Mouse (Mus musculus) c-Kit-negative CD71-positive TER-119-positive erythroid progenitor cells, embryonic 14.5 days (primary cell): ENCODE measurements at regions not wholly inside any gene's neighbourhood (a gene's known extent, or its start where the extent isn't known, plus 50 kb on each side); places are given as distances from the start of the nearest gene placed in this dataset.
"Not testable (repeated sequence)": the region's sequence is repeated elsewhere in the genome, so short reads cannot be mapped to it uniquely, and the experiment has no call there.

Experiments
- DNase-seq: peaks from one replicate; pipeline ENCODE4 v3.0.0-alpha.2; 2013; ENCODE audit warnings: low read depth, low spot score

DNA sequence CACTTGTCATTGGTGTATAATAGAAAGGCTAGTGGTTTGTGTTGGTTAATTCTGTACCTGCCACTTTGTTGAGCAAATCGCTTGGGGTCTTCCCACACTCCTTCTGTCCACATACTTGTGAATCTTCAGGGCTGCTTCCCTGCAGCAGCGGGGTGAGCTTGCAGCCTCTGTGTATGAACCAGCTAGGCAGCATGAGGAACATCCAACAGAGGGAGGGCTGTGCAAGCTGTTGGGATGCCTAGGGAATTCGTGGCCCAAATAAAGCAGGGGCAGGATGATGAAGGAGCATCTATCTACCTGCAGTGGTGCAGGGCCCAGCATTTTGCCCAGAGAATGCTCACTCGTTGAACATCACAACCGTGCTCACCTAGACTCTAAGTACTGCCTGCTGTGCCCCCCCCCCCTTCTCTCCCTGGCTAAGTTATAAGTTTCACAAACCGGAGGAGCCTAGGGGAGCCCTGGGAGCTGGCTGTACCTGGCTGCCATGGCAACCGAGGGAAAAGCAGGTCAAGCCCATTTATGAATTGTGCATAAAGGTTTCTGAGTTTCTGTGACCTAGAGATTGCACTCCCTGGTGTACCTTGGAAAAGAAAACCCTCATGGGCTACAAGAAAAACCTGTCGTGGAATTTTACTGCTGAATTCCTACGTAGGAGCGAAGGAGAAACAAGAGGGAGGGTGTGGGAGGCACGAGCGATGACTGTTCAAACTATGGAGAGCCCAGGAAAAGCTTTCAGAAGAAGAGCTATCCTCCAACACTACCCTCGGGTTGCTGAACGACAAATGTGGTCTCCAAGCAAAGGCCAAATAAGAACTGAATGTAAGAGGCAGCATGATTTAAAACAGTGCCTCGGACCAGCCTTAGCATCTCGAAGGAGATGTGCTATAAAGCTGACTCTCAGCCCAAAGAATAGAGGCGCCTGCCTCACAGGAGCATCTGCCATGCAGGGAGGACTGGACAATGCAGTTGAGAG lies 131.0 kb upstream of the Dapk1 start:
- no peak for DNase-seq

DNA sequence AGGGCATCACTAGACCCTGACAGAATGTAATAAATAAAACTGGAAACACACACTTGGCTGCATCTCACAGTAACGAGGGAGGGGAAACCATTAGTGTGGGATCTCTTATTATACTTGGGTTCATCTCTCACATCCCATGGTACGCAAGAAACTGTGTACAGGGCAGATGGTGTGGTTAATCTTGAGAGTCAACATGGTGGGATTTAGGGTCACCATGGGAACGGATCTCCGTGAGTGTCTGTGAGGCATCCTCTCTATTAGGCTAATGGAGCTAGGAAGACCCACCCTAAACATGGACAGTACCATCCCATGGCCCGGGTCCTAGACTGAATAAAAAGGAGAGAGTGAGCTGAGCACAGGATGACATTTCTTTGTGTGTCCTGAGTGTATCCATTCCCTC lies 130.1 kb upstream of the Dapk1 start:
- DNase-seq = no peak

DNA sequence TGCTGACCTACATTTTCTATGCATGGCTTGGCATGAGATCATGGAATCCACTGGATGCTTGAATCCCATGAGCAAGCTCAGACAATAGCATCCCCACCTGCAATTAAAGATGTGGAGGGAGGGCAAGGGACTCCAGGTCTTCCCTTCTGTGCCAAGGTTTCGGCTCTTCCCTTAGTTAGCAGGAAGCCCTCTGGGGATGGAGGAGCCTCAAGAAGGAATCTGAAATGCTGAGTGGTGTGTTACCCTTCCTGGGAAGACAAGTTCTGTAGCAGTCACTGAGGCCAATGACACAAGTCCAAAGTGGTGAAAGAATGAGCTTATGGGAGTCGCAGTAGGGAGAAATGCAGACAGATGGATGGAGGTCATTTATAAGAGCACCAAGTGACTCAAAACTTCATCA lies 125.4 kb upstream of the Dapk1 start:
- no peak for DNase-seq

DNA sequence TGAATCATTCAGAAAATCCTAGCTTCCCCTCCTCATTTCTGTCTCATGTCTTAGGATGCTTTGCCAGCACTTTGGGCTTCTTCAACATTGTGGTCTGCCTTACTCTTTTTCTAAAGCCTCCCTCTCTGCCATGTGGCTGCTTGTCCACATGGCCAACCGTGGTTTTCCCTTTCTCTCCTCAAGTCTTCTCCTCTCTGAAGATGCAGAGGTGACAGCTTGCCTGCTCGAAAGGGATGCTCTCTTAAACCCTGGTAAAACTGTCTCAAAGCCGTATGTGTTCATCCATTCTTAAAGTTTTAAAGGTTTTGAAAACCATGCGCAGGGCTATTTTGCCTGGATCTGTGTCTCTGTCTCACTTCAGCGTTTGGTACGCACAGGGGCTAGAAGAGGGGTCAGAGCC lies 123.4 kb upstream of the Dapk1 start:
- DNase-seq = no peak

DNA sequence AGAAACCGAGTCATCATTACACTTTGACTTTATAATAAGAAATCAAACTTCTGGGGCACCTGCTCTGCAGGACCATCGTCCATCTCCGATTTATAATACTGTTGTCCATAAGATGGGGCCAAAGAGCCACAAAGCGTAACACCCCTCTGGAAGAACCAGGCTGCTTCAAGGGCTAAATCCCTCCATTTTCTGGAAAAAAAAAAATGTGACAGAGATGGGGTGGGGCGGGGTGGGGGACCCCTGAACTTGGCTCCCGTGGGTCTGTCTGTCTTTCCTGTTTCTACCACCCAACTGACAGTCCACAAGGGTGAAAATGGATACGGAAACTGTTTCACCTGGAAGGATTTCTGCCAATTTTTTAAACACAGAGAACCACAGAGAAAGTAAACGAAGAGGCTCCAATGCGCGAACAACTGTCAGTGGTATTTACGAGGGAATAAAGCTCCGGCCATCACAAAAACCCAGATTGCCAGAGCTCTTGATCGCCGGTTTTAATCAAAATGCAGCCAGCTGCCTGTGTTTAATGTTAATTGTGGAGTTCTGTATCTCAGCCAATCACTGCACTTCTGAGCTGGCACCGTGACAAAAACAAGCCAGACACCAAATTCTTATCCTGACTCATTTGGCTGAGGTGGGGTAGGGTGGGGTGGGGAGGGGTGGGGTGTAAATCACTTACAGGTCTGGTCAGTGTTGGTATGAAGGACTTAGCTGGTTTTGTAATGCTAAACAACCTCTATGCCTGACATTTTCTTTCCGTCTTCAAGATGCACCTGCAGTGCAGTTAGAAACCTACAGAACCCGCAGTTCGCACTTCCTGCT lies 122.5 kb upstream of the Dapk1 start:
- DNase-seq = no peak

DNA sequence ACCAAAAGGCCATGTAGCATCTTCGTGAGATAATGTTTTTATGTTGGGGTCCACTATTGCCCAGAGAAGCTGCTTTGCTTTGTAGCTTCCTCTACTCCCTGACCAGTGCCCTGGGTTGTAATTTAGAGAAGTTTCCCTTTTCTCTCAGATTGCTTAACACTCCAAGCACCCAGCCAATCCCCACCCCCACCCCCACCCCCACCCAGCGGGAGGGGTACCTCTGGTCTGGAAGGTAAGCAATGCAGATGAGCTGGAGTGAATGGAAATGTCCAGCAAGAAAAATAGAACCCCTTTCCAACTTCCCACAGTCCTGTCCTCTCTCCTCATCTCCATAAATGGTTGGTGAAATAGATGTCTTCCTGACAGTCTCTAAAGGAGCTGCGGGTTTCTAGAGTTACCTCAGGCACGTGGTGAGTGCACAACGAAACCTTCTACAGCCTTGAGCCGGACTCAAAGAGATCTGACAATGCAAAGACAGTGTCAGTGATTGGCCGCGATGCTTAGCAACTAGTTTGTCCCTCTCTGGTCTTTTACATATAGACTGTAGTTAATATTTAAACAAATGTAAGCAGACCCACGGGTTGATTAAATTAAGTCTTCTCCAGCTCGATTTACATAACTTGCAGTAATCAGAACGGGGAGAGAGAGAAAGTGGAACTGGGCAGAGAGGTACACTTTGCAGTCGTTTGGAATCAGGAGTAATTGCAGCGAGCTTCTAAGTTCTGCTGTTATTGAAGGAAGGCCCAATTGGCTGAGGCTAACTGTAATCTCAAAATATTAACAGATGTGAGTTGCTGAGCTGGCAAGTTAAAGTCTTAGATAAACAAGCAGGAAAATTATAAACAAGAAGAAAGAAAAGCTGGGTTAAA lies 121.7 kb upstream of the Dapk1 start:
- DNase-seq = no peak

DNA sequence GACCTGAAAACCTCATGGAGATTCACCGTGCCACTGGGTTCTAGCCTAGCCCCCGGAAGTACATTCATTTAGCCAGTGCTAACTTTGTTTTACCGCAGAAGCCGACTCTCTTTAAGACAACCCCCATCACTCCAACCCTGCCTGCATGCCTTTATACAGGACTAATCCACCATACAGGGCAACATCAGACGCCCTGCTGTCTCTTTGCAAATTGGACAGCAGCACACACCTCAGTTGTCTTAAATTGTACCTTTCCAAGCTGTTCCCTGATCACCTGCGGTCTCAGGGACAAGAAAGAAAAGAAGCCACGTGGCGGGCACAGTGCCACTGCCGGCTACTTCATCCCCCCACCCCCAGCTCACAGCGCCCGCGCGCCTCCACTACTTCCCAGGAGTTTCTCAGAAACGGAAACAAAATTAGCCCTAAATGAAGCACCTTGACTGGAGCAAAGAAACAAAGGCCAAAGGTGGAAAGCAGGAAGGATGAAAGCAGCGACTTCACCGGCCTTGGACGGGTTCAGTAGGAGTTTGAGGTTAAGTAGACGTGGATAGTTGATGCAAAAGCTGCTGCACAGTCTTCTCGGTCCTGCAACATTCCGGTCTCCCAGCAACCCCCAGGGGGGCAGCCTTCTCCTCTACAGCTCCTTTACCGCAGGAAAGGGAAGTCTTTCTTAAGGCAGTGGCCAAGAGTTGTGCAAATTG lies 120.9 kb upstream of the Dapk1 start:
- no peak for DNase-seq

DNA sequence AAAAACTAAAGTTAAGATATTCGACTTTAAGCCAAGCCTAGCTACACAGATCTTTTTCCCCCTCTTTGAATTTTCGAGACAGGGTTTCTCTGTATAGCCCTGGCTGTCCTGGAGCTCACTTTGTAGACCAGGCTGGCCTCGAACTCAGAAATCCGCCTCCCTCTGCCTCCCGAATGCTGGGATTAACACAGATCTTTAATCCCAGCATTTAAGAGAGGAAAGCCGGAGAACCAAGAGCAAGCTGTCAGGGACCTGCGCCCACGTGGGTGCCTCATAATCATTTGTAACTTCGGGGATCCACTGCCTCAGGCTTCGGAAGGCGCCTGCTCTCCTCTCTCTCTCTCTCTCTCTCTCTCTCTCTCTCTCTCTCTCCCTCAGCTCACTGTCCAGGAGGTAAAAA lies 120.3 kb upstream of the Dapk1 start:
- not testable (repeated sequence) for DNase-seq

DNA sequence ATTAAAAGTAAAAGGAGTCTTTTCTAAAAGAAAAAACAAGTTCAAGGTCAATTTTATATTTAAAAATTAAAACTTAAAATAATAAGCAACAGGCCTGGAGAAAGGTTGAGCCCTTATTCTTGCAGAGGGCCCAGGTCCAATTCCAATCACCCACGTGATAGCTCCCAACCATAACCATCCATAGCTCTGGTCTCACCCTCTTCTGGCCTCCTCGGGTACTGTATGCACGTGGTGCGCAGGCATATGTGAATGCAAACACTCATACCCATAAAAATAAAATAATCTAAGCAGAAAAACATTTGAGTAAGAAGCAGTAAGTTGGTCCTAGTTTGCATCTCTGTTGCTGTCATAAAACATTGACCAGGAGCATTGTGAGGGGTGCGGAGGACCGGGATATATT lies 119.8 kb upstream of the Dapk1 start:
- DNase-seq = no peak

DNA sequence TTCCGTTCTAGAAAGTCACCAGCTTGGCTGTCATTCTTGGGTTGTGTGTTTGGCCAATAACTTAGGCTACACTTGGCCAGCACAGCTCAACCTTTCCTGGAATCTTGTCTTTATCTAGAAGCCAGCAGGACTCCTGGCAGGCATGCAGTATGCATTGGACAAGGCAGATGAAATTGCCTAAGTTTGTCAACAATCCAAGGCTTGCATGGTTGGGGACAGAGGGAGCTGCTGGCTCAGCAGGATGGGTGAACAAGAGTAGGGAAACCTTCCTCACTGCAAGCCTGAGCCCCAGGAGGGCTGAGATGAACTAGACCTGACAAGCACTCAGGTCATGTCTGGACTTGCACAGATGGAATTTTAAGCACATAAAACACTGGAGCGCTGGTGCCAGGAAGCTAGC lies 115.6 kb upstream of the Dapk1 start:
- no peak for DNase-seq

DNA sequence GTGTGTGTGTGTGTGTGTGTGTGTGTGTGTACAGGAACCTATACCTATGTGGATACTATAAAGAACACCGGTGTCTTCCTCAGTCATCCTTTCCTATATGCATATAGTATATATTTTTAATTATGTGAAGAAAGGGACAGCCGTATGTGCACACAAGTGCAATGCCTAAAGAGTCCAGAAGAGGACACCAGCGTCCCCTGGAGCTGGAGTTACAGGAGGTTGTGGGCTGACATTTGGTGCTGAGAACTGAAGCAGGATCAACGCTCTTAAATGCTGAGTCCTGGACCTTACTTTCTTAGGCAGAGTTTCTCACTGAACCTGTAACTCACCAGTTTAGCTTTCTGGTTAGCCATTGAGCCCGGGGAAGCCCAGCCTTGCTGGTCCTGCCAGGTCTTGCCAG lies 114.9 kb upstream of the Dapk1 start:
- no peak for DNase-seq

DNA sequence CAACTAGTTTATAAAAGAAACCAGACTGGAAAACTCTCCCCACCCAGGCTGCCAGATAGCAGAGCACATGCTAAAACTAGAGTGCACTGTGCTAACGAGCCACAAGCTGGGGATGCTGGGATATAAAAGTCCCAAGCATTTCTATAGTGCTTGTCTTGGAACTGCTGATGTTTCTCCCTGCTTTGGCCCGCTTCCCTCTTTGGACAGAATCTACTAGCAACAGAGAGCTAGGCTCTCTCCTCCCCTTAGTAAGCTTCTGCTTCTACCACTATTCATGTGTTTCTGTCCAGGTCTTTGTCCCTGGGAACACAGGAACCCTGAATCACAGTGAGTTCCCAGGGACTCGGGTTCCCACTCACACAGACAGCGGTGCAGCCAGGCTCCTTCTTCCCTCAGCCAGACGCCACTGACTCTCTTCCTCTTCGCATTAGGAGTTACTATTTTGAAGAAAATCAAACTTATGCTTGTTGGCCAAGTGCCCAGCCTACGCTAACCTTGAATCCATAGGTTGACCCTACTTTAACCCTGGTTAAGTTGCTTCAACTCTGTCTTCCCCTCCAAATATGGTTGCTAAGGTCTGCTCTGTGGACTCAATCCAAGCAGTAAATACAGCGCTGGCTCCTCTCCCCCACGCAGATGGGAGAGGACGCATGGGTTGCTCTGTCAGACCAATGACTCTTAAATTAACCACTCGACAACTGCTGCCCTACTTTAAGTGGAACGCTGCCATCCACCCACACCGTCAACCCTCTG lies 113.4 kb upstream of the Dapk1 start:
- DNase-seq = no peak

DNA sequence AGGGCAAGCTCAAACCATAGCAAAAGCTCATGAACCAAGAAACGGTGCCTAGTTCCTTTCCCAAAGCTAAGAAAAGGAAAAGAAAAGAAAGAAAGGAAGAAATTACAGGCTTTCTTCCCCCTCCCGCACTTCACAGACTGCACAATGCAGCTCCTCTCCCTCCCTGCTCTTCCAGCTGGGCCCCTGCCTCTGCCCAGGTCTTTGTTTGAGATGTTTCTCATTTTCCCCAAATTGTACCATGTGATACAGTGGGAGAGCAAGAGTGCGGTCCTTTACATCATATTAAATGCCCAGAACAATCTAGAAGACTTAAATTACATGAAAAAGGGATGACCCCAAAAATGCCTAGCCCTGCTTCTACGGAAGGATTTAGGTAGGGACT lies 112.9 kb upstream of the Dapk1 start:
- DNase-seq = no peak

DNA sequence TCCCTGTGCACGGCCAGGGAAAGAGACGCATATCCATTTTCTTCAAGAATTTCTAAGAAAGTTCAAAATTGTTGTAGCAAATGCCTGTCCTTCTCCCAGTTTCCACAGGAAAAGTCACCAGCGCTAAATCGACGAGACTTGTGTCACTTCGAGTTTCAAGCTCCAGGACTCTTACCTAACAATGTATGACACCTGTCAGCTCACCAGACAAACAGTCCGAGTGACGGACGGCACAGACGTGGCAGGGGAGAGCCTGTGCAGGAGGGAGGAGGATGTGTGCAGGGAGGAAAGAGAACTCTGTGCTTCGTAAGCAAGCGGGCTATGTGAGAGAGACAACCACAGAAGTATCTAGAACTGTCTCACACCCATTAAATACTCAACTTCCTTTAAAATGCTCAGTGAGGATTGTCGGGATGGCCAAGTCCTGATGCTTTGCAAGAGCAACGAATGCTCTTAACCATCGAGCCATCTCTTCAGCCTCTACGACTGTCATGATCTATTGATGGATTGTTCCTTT lies 109.7 kb upstream of the Dapk1 start:
- no peak for DNase-seq

DNA sequence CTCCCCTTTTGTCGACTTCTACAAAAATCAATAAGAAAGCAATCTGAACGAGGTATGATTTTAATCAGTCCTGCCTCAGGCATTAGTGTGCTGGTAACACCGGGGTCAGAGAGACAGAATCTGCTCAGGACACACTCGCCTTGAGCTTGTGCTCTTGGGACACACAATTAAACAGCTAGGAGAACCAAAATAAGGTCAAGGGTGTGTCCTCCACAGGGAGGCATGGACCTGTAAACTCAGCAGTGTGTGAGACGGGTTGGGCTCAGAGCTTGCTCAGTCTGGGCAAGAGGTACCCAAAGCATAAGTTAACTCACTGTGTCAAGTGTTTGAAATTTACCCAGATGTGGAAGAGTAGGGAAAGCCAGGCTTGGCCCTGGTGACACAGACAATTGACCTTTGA lies 107.9 kb upstream of the Dapk1 start:
- DNase-seq = no peak

DNA sequence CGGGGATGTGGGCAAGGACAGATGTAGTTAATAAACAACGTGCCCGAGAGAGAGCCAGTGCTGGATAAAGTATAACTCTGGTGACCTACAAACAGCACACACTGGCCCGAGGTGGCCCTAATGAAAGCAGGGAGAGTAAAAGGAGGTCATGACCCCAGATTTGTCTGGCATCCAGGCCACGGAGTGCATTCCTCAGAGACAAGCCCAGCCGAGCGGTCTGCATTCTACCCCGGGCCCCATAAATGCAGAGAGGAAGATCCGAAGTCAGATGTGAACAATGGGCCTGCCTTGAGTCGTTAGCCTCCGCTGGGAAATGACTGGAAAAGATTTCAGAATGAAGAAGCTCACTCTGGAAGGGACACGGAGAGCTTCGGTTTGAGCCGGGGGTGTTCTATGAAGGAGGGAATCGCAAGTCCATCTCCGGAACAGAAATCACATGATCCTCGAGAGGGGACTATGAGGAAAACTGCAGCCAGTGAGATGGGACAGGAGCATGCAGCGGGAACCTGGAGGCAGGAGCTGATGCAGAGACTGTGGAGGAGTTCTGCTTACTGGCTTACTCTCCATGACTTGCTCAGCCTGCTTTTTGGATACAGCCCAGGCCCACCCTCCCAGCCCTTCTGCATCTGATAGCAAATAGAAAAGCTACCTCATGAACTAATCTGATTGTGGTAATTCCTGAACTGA lies 103.9 kb upstream of the Dapk1 start:
- DNase-seq = no peak

DNA sequence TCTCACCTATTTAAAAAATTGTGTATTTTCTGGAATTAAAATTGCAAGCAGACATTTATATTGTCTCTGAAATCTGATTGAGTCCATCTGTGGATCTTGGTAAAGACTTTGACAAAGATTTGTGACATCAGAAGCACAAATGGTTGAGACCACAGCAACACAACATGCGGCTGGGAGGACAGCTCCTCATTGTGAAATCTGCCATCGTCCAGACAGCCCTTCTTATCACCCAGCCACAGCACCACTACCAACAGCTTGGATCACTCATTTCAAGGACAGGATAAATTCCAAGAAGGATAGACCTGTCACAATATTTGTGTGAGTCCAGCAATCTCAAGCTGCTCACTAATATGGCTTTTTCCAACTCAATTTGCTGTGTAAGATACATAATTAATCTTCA lies 97.6 kb upstream of the Dapk1 start:
- DNase-seq = no peak

DNA sequence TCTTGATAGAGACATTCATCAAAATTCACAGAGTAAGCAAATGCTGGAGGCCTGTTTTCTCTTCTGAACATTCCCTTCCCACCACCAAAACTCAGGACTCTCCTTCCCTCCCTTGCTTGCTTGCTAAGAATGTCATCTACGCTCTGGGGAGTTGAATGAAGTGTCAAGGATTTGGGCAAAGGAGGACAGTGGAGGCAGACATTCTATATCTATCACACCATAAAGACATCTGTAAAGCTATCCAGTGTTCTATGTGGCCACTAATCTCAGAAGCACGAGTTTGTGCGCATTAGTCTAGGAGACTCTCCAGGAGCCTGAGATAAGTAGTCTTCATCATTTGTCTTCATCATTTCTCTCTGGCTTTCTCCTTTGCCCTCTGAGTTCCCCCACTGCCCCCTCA lies 94.1 kb upstream of the Dapk1 start:
- DNase-seq = no peak

DNA sequence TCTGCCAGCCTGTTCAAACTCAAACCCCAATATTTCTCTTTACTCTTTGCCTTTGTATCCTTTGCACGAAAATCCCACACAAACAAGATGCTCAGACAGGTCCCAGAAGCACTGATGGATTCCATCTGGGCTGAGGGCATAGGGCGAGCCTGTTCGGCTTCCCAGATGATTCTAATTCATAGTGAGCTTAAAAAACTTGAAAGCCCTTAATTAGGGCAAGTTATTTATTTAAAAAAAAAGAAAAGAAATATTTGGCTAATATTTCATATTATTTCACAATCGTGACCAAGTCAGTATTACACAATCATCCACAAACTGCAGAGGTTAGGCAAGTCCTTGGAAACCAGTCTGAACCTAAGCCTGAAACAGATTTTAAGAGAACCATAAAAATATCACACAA lies 93.7 kb upstream of the Dapk1 start:
- no peak for DNase-seq

DNA sequence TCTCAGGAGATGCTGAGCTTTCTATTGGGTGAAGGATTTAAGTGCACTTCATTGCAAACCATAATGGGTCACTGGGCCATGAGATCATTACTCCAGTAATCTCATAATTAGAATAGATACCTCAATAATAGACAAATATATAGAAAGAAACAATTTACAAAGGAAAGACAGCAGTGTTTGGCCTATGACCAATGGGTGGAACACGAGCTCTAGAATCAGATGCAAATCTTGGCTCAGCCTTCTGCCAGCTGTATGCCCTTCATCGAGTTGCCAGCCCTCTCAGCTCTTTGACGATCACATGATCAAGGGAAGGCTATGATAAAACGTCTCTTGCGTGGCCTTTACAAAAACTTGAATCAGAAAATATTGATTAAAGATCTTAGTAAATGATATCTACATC lies 92.9 kb upstream of the Dapk1 start:
- no peak for DNase-seq
